In genomic region chr1:69684280-69685040, GRCm38 (mm10) we compare ENCODE assay signal across 9 mouse cellular contexts. TPM values are rescaled to one million over a fixed set of nuclear protein-coding genes. Genes with fewer than 3 reads are reported as not detected.
DNase-seq lines count a peak whose midpoint lies in the region; ATAC-seq and TF ChIP-seq lines count a peak whose summit lies in the region.
"Had no signal": no experiment of that assay in that cellular context is flagged by ENCODE, and none has a peak within 500 bp of the region (broad histone marks: within the 10 kb centered on the region; RNA-seq: fewer than 3 reads in every experiment).

No protein-coding gene starts in this region.

- H3K4me1 ChIP-seq in liver, postnatal 0 days (ENCODE audit: insufficient read depth) = peaks cover 11% of the 10 kb centered on the region

- H3K36me3 ChIP-seq in liver, postnatal 0 days (replicated peaks; ENCODE audit: insufficient read depth, low read length) = no peaks in the 10 kb centered on the region

- no peak for TF ChIP-seq EP300 in liver, postnatal 0 days (IDR thresholded peaks at IDR 0.05; ENCODE audit: low read depth)

- 16% methylated on average over 13 of the region's 13 CpGs for WGBS in liver, postnatal 0 days (ENCODE audit: insufficient replicate concordance)

- DNase-seq in cerebellum, postnatal 14 days = peak; percentile 6 to 9
- DNase-seq in cerebellum, adult 11 months = no peak
- peak; percentile 38 for DNase-seq in testis, postnatal 10 days (ENCODE audit: low spot score)
- DNase-seq in testis, postnatal 14 days (ENCODE audit: low spot score) = no peak
- DNase-seq in liver, postnatal 0 days = no peak
- no peak for DNase-seq in frontal cortex, postnatal 14 days (ENCODE audit: low spot score in 2 of 2)
- DNase-seq in ovary, postnatal 10 days (ENCODE audit: low spot score) = no peak
- DNase-seq in left cerebral cortex, adult 9 months (ENCODE audit: low spot score in 2 of 2) = no peak

- H3K27me3 ChIP-seq in liver, postnatal 0 days (ENCODE audit: insufficient read depth, low read length) = no peaks in the 10 kb centered on the region
- H3K27me3 ChIP-seq: CH12.LX had no signal

- no peak for TF ChIP-seq CTCF in liver, postnatal 0 days (IDR thresholded peaks at IDR 0.05; ENCODE audit: low read depth)

- H3K27ac ChIP-seq in liver, postnatal 0 days (ENCODE audit: low read depth) = no peak overlapping the region

- H3K4me2 ChIP-seq in liver, postnatal 0 days (ENCODE audit: low read depth, low read length) = peak overlapping the region; percentile 90

- ATAC-seq in liver, postnatal 0 days = no peak

- peak overlapping the region; percentile 80 for H3K4me3 ChIP-seq in liver, postnatal 0 days (ENCODE audit: low read depth, low read length)

- no peak overlapping the region for H3K9ac ChIP-seq in liver, postnatal 0 days (replicated peaks)

- no peaks in the 10 kb centered on the region for H3K9me3 ChIP-seq in liver, postnatal 0 days (ENCODE audit: low read length)

RNA-seq across cellular contexts. Expression of gene Ikzf2, which starts 2.6 kb away (rescaled TPM):
- polyA plus RNA-seq in liver, postnatal 0 days (2015; fragmentation: Nextera tagmentation; extraction: Ambion mirVana) = 0.33 and 0.56 TPM in 2 replicates

Comparison
In these comparisons a context has a peak if more than half of its experiments do, and no peak if none do; other contexts are left out.
1. DNase-seq: peak in cerebellum, postnatal 14 days (2 of 2) and testis, postnatal 10 days (single experiment); none in cerebellum, adult 11 months (single experiment), testis, postnatal 14 days (single experiment), liver, postnatal 0 days (single experiment), frontal cortex, postnatal 14 days (0 of 2), ovary, postnatal 10 days (single experiment) and left cerebral cortex, adult 9 months (0 of 2).